Mouse (Mus musculus): ENCODE data around the gene Cdc42se2.
A peak's percentile ranks its signal among the peaks of the same experiment; 100 is the strongest.

Gene Cdc42se2

GRCm38 (mm10) chr11:54786858-54787487 lies 502 bp downstream of the Cdc42se2 start:
- Histone ChIP-seq H3K4me1 (replicated peaks; ENCODE audit: low read depth, low read length) (peaks cover 48% of the 10 kb centered on the region), H3K9me3 (ENCODE audit: low read length) (no peaks in the 10 kb centered on the region), H3K4me3 (replicated peaks; ENCODE audit: low read length) (peak overlapping the region; percentile 96), H3K36me3 (ENCODE audit: insufficient read depth, low read length) (peaks cover 6% of the 10 kb centered on the region), H3K27me3 (ENCODE audit: insufficient read depth, low read length) (no peaks in the 10 kb centered on the region; the same call in 1 of the 2 replicates)
- TF ChIP-seq NANOG (IDR thresholded peaks at IDR 0.05; ENCODE audit: borderline replicate concordance, low read length) = no peak
- no peak for TF ChIP-seq CTCF (conservative IDR thresholded peaks at IDR 0.05; ENCODE audit: low read length)
- no peak for TF ChIP-seq POU5F1 (IDR thresholded peaks at IDR 0.05; ENCODE audit: borderline replicate concordance, low read length)

GRCm38 (mm10) chr11:54785566-54785965 lies 1.9 kb downstream of the Cdc42se2 start:
- Histone ChIP-seq H3K9me3 (ENCODE audit: low read length) (no peaks in the 10 kb centered on the region), H3K27me3 (ENCODE audit: insufficient read depth, low read length) (no peaks in the 10 kb centered on the region), H3K4me1 (replicated peaks; ENCODE audit: low read depth, low read length) (peaks cover 49% of the 10 kb centered on the region), H3K4me3 (replicated peaks; ENCODE audit: low read length) (no peak overlapping the region), H3K36me3 (ENCODE audit: insufficient read depth, low read length) (peaks cover 6% of the 10 kb centered on the region)
- no peak for TF ChIP-seq CTCF (conservative IDR thresholded peaks at IDR 0.05; ENCODE audit: low read length)
- TF ChIP-seq POU5F1 (IDR thresholded peaks at IDR 0.05; ENCODE audit: borderline replicate concordance, low read length) = no peak
- no peak for TF ChIP-seq NANOG (IDR thresholded peaks at IDR 0.05; ENCODE audit: borderline replicate concordance, low read length)

GRCm38 (mm10) chr11:54784436-54784835 lies 3.0 kb downstream of the Cdc42se2 start:
- H3K27me3 ChIP-seq (ENCODE audit: insufficient read depth, low read length) = no peaks in the 10 kb centered on the region
- no peak for TF ChIP-seq CTCF (conservative IDR thresholded peaks at IDR 0.05; ENCODE audit: low read length)
- TF ChIP-seq POU5F1 (IDR thresholded peaks at IDR 0.05; ENCODE audit: borderline replicate concordance, low read length) = no peak
- no peak for TF ChIP-seq NANOG (IDR thresholded peaks at IDR 0.05; ENCODE audit: borderline replicate concordance, low read length)
- H3K9me3 ChIP-seq (ENCODE audit: low read length) = no peaks in the 10 kb centered on the region
- H3K36me3 ChIP-seq (ENCODE audit: insufficient read depth, low read length) = peaks cover 6% of the 10 kb centered on the region
- no peak overlapping the region for H3K4me3 ChIP-seq (replicated peaks; ENCODE audit: low read length)
- peaks cover 52% of the 10 kb centered on the region for H3K4me1 ChIP-seq (replicated peaks; ENCODE audit: low read depth, low read length)

- H3K9me3 ChIP-seq (ENCODE audit: low read length) = no peaks in the 10 kb centered on the region
- peaks cover 6% of the 10 kb centered on the region for H3K36me3 ChIP-seq (ENCODE audit: insufficient read depth, low read length)
- TF ChIP-seq POU5F1 (IDR thresholded peaks at IDR 0.05; ENCODE audit: borderline replicate concordance, low read length) = no peak
- TF ChIP-seq CTCF (conservative IDR thresholded peaks at IDR 0.05; ENCODE audit: low read length) = no peak
- no peak for TF ChIP-seq NANOG (IDR thresholded peaks at IDR 0.05; ENCODE audit: borderline replicate concordance, low read length)
- H3K4me3 ChIP-seq (replicated peaks; ENCODE audit: low read length) = no peak overlapping the region
- H3K27me3 ChIP-seq (ENCODE audit: insufficient read depth, low read length) = no peaks in the 10 kb centered on the region
- H3K4me1 ChIP-seq (replicated peaks; ENCODE audit: low read depth, low read length) = peaks cover 63% of the 10 kb centered on the region
Observed at GRCm38 (mm10) chr11:54782253-54782652, 5.2 kb downstream of the Cdc42se2 start.

GRCm38 (mm10) chr11:54779946-54780345 lies 7.5 kb downstream of the Cdc42se2 start:
- H3K4me1 ChIP-seq (replicated peaks; ENCODE audit: low read depth, low read length) = peaks cover 63% of the 10 kb centered on the region
- no peaks in the 10 kb centered on the region for H3K9me3 ChIP-seq (ENCODE audit: low read length)
- no peaks in the 10 kb centered on the region for H3K27me3 ChIP-seq (ENCODE audit: insufficient read depth, low read length)
- no peaks in the 10 kb centered on the region; the same call in 1 of the 2 replicates for H3K36me3 ChIP-seq (ENCODE audit: insufficient read depth, low read length)
- H3K4me3 ChIP-seq (replicated peaks; ENCODE audit: low read length) = no peak overlapping the region
- TF ChIP-seq CTCF (conservative IDR thresholded peaks at IDR 0.05; ENCODE audit: low read length) = no peak
- TF ChIP-seq NANOG (IDR thresholded peaks at IDR 0.05; ENCODE audit: borderline replicate concordance, low read length) = no peak
- no peak for TF ChIP-seq POU5F1 (IDR thresholded peaks at IDR 0.05; ENCODE audit: borderline replicate concordance, low read length)

GRCm38 (mm10) chr11:54778131-54778844 lies 9.2 kb downstream of the Cdc42se2 start:
- Histone ChIP-seq H3K36me3 (ENCODE audit: insufficient read depth, low read length) (no peaks in the 10 kb centered on the region), H3K27me3 (ENCODE audit: insufficient read depth, low read length) (no peaks in the 10 kb centered on the region), H3K4me3 (replicated peaks; ENCODE audit: low read length) (no peak overlapping the region), H3K9me3 (ENCODE audit: low read length) (no peaks in the 10 kb centered on the region), H3K4me1 (replicated peaks; ENCODE audit: low read depth, low read length) (peaks cover 56% of the 10 kb centered on the region)
- no peak for TF ChIP-seq CTCF (conservative IDR thresholded peaks at IDR 0.05; ENCODE audit: low read length)
- no peak for TF ChIP-seq NANOG (IDR thresholded peaks at IDR 0.05; ENCODE audit: borderline replicate concordance, low read length)
- TF ChIP-seq POU5F1 (IDR thresholded peaks at IDR 0.05; ENCODE audit: borderline replicate concordance, low read length) = no peak

GRCm38 (mm10) chr11:54777387-54778130 lies 9.9 kb downstream of the Cdc42se2 start:
- Histone ChIP-seq H3K4me3 (replicated peaks; ENCODE audit: low read length) (no peak overlapping the region), H3K36me3 (ENCODE audit: insufficient read depth, low read length) (no peaks in the 10 kb centered on the region), H3K4me1 (replicated peaks; ENCODE audit: low read depth, low read length) (peaks cover 49% of the 10 kb centered on the region), H3K27me3 (ENCODE audit: insufficient read depth, low read length) (no peaks in the 10 kb centered on the region), H3K9me3 (ENCODE audit: low read length) (no peaks in the 10 kb centered on the region)
- TF ChIP-seq POU5F1 (IDR thresholded peaks at IDR 0.05; ENCODE audit: borderline replicate concordance, low read length) = no peak
- peak; percentile 87 for TF ChIP-seq NANOG (IDR thresholded peaks at IDR 0.05; ENCODE audit: borderline replicate concordance, low read length)
- TF ChIP-seq CTCF (conservative IDR thresholded peaks at IDR 0.05; ENCODE audit: low read length) = no peak

- Histone ChIP-seq H3K27me3 (ENCODE audit: insufficient read depth, low read length) (no peaks in the 10 kb centered on the region), H3K9me3 (ENCODE audit: low read length) (no peaks in the 10 kb centered on the region), H3K36me3 (ENCODE audit: insufficient read depth, low read length) (no peaks in the 10 kb centered on the region), H3K4me3 (replicated peaks; ENCODE audit: low read length) (no peak overlapping the region), H3K4me1 (replicated peaks; ENCODE audit: low read depth, low read length) (peaks cover 43% of the 10 kb centered on the region)
- TF ChIP-seq POU5F1 (IDR thresholded peaks at IDR 0.05; ENCODE audit: borderline replicate concordance, low read length) (no peak), NANOG (IDR thresholded peaks at IDR 0.05; ENCODE audit: borderline replicate concordance, low read length) (no peak), CTCF (conservative IDR thresholded peaks at IDR 0.05; ENCODE audit: low read length) (no peak)
Observed at GRCm38 (mm10) chr11:54776735-54777333, 10.6 kb downstream of the Cdc42se2 start.

All from E14TG2a.4 (cell line).